Mouse (Mus musculus) liver, embryonic 14.5 days (tissue): ENCODE results near the gene Fblim1. TPM values are rescaled to one million over a fixed set of nuclear protein-coding genes. Genes with fewer than 3 reads are reported as not detected.

Source experiments
- ATAC-seq: fragments of 200-750 bp; cut with Nextera tagmentation; 2 replicates; pipeline ENCODE4 v1.8.0; 2017; ENCODE audit warnings: moderate number of reproducible peaks, mild to moderate bottlenecking, moderate library complexity; ENCODE audit not compliant: insufficient read depth
- DNase-seq, 3 experiments: peaks; one replicate each; pipeline ENCODE4 v3.0.0-alpha.2; 2012 to 2013; ENCODE audit warnings: low read depth in 3 of 3, low spot score in 3 of 3
- H3K27ac ChIP-seq: fragments of 300-500 bp; sonication (generic); 2 replicates; pipeline ENCODE4 v1.5.1; 2014; ENCODE audit warnings: moderate library complexity, mild to moderate bottlenecking, control low read depth, inconsistent platforms
- H3K27me3 ChIP-seq: fragments of 300-500 bp; sonication (generic); 2 replicates; pipeline ENCODE4 v1.6.1; 2014; ENCODE audit warnings: mild to moderate bottlenecking, low read length, moderate library complexity; ENCODE audit not compliant: control insufficient read depth, insufficient read depth
- H3K36me3 ChIP-seq: fragments of 300-500 bp; sonication (generic); replicated peaks from 2 replicates; pipeline ENCODE4 v1.6.1; 2014; ENCODE audit warnings: low read depth; ENCODE audit not compliant: control insufficient read depth, insufficient read depth
- H3K4me1 ChIP-seq, 2 experiments: fragments of 200-500 bp in 1 of 2; fragments of 300-500 bp in 1 of 2; sonication (generic) in 1 of 2; replicated peaks; 2 replicates each; pipeline ENCODE4 v1.6.1; 2012 to 2014; ENCODE audit warnings: antibody characterized with exemption in 1 of 2, inconsistent platforms in 1 of 2, low read length in 1 of 2; ENCODE audit not compliant: control insufficient read depth in 2 of 2, insufficient read depth in 2 of 2
- H3K4me2 ChIP-seq: fragments of 300-500 bp; sonication (generic); 2 replicates; pipeline ENCODE4 v1.6.1; 2014; ENCODE audit warnings: low read depth, mild to moderate bottlenecking, control low read depth, moderate library complexity
- H3K4me3 ChIP-seq, 2 experiments: fragments of 200-500 bp in 1 of 2; fragments of 300-500 bp in 1 of 2; sonication (generic) in 1 of 2; 2 replicates each; pipeline ENCODE4 v1.5.1; 2012 to 2014; ENCODE audit warnings: low read depth in 2 of 2, low read length in 2 of 2, mild to moderate bottlenecking in 2 of 2, control low read depth in 1 of 2, inconsistent platforms in 1 of 2, moderate library complexity in 1 of 2; ENCODE audit not compliant: insufficient read depth in 1 of 2
- H3K9ac ChIP-seq: fragments of 300-500 bp; sonication (generic); replicated peaks from 2 replicates; pipeline ENCODE4 v1.6.1; 2014; ENCODE audit warnings: mild to moderate bottlenecking, control low read depth, moderate library complexity
- H3K9me3 ChIP-seq: fragments of 300-500 bp; sonication (generic); 2 replicates; pipeline ENCODE4 v1.6.1; 2016; ENCODE audit warnings: low read length, mixed read lengths; ENCODE audit not compliant: control insufficient read depth
- CTCF ChIP-seq: IDR thresholded peaks from 2 replicates; pipeline ENCODE4 v1.5.1; 2016; ENCODE audit warnings: antibody characterized with exemption, low read depth, control low read depth
- EP300 ChIP-seq: IDR thresholded peaks from 2 replicates; pipeline ENCODE4 v1.6.1; 2016; ENCODE audit warnings: antibody characterized with exemption, low read depth
- WGBS: fragments of 180-500 bp; shearing (Covaris S2); extraction: QIAGEN DNeasy Blood & Tissue Kit; methylation state at CpG from one replicate; pipeline ENCODE4 v1.1.7; 2014; ENCODE audit not compliant: insufficient replicate concordance; 5-methylcytosine and 5-hydroxymethylcytosine counted together
- polyA plus RNA-seq, 2 experiments: library from polyadenylated mRNA; depleted of rRNA in 1 of 2; stranded (reverse) in 1 of 2; unstranded in 1 of 2; fragments of >200 nt; fragmentation: Nextera tagmentation in 1 of 2; extraction: Ambion mirVana in 1 of 2; gene quantifications; 2 replicates each; pipeline versions ENCODE4 v1.2.1 to v1.2.3; 2012 to 2014

Fblim1 gene
- polyA plus RNA-seq, 2 experiments: 0.77 to 1.1 TPM

DNA sequence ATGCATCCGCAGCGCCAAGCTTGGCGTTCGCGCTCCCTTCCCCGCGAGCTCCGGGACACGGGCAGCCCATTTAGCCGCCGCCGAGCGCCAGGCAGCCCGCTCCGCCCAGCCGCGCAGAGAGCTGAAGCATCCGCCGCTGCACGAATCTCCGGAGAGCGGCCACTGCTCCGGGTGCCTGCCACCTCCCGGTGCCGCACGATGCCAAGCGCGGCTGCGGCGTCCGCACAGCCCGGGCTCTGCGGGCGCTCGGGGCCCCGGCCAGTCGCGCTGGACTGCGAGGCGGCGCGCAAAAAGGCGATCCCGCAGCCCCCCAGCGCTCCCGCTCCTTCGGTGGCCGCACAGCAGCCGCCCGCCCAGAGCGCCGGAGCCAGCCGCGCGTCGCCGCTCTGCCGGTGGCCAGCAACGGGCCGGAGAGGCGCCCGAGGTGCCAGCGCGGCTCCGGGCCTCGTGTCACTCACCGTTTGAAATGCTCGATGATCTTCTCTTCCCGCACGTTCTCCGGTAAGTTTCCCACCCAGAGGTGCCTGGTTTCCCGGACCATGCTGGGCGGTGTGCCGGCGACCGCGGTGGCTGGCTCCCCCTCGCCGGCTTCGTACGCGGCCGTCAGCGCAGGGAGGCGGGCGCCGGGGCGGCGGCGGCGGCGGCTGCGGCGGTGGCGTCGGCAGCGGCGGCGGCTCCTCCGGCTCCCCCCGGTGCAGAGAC, 68.0 kb downstream of the Fblim1 start:
- Histone ChIP-seq H3K9ac (peak overlapping the region; percentile 96), H3K4me2 (peak overlapping the region; percentile 98), H3K36me3 (no peaks in the 10 kb centered on the region), H3K27ac (peak overlapping the region; percentile 96), H3K9me3 (no peaks in the 10 kb centered on the region), H3K4me3 (peak overlapping the region; percentile 98 to 99), H3K4me1 (peaks cover 20 to 21% of the 10 kb centered on the region in 2 experiments), H3K27me3 (no peaks in the 10 kb centered on the region)
- TF ChIP-seq CTCF (no peak), EP300 (no peak)
- peak; percentile 34 for ATAC-seq
- under 1% methylated on average over 90 of the region's 101 CpGs for WGBS
- DNase-seq: no peak

DNA sequence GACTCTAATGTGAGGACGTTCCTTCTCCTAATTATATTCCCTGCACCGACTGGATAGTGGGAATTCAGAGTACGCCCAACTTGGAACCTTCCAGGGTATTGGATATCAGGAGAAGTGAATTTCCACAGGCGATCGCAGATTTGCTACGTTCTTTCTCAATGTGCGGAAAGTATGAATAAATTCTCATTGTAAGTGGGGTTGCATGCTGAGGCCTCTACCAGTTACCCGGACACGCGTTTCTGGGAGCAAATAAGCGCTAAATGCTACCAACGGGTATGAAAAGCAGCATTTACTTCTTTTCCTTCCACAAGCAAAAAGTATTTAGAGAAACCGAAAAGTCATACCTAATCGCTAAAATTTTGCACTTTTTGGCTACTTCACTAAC, 68.7 kb downstream of the Fblim1 start:
- Histone ChIP-seq H3K27me3 (no peaks in the 10 kb centered on the region), H3K4me3 (peak overlapping the region; percentile 98 to 99), H3K4me2 (peak overlapping the region; percentile 98), H3K9me3 (no peaks in the 10 kb centered on the region), H3K27ac (peak overlapping the region; percentile 96), H3K36me3 (no peaks in the 10 kb centered on the region), H3K9ac (peak overlapping the region; percentile 96), H3K4me1 (peaks cover 20 to 21% of the 10 kb centered on the region in 2 experiments)
- WGBS: under 1% methylated on average over 14 of the region's 14 CpGs
- no peak for DNase-seq
- no peak for ATAC-seq
- TF ChIP-seq CTCF: no peak
- TF ChIP-seq EP300: no peak

DNA sequence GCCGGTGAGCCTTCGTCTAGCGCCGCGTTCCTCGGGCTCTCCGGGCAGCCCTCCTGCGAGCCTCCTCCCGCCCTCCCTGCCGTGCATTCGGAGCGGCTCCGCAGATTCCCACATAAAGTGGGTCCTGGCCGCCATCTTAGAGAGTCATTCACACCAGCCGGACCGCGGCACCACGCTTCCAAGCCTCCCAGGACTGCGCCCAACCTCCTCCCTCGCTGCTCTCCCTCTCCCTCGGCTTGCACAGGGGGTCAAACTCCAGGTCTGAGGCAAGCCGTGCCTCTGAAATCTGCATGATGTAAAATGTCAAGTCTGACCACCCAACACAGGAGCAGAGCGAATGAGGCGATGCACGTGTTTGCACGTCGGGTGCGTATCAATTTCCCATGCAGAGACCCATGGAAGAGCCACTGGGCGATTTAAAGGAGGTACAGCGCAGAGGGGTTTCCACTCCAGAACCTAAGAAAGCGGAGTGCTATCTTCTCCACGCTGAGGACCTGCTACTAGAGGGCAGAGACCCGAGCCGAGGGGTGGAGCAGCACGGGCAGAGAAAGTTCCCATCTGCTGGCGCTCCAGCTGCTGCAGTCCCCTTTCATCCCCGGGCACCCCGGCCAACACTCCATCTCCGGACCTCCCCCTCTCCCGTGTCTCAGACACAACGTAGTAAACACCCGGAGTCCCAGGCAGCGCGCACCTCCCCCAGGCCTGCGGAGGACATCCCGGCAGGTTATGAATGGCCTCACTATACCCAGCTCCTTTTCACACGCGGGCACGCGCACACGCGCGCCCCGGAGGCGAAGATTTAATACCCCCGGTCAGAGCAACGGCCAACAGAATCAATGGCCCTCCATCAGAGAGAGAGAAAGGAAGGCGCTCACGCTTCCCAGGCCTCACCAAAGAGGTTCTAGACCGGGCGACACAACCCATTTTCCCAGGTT, 69.3 kb downstream of the Fblim1 start:
- peak overlapping the region; percentile 96 for H3K27ac ChIP-seq
- under 1% methylated on average over 61 of the region's 61 CpGs for WGBS
- no peaks in the 10 kb centered on the region for H3K9me3 ChIP-seq
- H3K4me2 ChIP-seq: peak overlapping the region; percentile 98
- no peaks in the 10 kb centered on the region for H3K36me3 ChIP-seq
- H3K4me1 ChIP-seq: peaks cover 20 to 21% of the 10 kb centered on the region in 2 experiments
- no peaks in the 10 kb centered on the region for H3K27me3 ChIP-seq
- DNase-seq: no peak
- peak overlapping the region; percentile 96 for H3K9ac ChIP-seq
- ATAC-seq: 0 out of 2 replicates have a peak, but pooled peaks have one; percentile 1
- TF ChIP-seq CTCF: no peak
- TF ChIP-seq EP300: no peak
- H3K4me3 ChIP-seq: peak overlapping the region; percentile 98 to 99

DNA sequence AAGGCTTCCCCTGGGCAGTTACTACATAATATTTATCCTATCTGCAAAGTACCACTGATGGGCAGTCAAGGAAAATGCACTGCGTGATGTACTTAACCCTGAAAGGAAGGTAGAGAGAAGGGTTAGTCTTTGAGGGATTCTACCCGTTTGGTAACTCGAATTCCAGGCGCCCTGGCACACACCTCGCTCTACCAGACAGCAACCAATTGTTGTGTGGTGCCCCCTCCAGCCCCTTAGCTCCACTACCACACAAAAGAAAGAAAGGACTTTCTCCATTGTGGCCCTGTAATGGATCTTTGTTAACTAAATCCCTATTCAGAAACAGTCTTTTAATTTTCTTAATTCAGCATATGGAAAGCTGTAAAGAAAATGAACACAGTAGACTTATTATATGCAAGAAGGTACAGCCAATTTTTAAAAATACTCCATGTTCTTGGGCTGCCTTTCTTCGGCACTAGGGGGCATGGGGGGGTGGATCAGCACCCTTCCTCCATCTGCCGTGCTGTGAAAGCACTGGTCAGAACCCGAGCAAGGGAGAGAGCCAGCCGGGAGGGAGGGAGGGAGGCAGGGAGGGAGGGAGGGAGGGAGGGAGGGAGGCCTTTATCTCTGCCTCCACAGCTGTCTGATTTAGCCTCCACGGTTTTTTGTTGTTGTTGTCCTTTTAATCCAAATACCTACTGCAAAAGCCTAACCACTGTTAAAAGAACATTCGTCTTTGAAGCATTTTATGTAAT, 70.8 kb downstream of the Fblim1 start:
- ATAC-seq: peak; percentile 47
- H3K9ac ChIP-seq: peak overlapping the region; percentile 96

More for the DNA sequence above, 70.8 kb downstream of the Fblim1 start:
- Histone ChIP-seq H3K4me3 (peak overlapping the region; percentile 98 to 99; a peak in 3 of 4 replicates), H3K27me3 (no peaks in the 10 kb centered on the region), H3K4me2 (peak overlapping the region; percentile 98), H3K27ac (peak overlapping the region; percentile 96), H3K36me3 (no peaks in the 10 kb centered on the region), H3K9me3 (no peaks in the 10 kb centered on the region), H3K4me1 (peaks cover 20 to 21% of the 10 kb centered on the region in 2 experiments)
- DNase-seq: peak; percentile 62 to 65 (median 63)
- WGBS: 34% methylated on average over 9 of the region's 11 CpGs
- TF ChIP-seq CTCF: peak; percentile 72
- TF ChIP-seq EP300: peak; percentile 49; the same call in 1 of the 2 replicates
